Mouse (Mus musculus): ENCODE data around the gene Slc25a38. TPM values are rescaled to one million over a fixed set of nuclear protein-coding genes. Genes with fewer than 3 reads are reported as not detected.

Slc25a38 gene
- 10 to 100 TPM; 10.4 to 12.1 TPM for total RNA-seq (2021)
- long read RNA-seq, experiment 1, transcript Slc25a38-201 (7 exons, 1,791 nt) = major isoform, 9 of 11 reads
- long read RNA-seq, experiment 1, partial matches to known transcripts = 0 of 11 reads
- long read RNA-seq, experiment 1, other reads (novel, unspliced or antisense) = 2 of 11 reads
- long read RNA-seq, experiment 2, transcript Slc25a38-201 (7 exons, 1,791 nt) = major isoform, 9 of 10 reads
- long read RNA-seq, experiment 2, partial matches to known transcripts = 0 of 10 reads
- long read RNA-seq, experiment 2, other reads (novel, unspliced or antisense) = 1 of 10 reads

DNA sequence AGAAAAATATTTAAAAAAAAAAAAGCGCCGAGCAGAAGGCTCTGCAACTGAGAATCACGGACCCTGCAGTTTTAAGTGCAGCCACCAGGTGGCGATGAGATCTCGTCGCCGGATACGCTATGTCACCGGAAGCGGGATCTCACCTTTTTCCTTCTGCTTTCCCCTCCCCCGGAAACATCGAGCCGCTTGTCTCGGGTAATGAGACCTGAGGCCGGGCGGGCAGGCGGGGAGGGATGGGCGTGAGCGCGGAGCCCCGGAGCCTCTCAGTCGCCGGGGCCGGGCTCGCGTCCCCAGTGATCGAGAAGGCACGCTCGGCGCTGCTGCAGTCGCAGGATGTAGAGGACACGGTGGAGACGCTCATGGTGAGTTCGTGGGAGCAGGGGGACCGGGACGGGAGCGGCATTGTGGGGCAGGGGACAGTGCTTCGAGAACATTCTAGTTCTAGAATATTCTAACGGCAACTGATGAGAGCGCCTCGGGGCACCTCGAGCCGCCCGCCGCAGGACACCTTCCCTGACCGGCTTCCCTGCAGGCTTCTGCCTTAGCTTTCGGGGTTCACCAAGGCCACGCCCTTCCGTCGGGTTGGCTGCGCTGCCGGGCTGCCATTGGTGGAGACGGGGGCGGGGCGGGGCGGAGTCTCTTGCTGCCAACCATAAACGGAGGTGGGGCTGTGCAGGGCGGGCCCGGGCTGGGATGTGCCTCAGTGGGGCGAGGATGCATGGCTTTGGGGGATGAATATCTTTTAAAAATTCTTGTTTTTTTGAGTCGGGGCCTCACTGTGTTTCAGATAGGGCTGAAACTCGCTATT is at the start of gene Slc25a38:
TSS of gene Slc25a38 (plus strand) at position 164 of the 808 bp plus-strand sequence.
- intact Hi-C loops (cut with DNase I) = loop anchor here (1.0 kb wide), 1 partner anchor 17 kb away; the partner anchor contains the start of gene Rpsa
- Histone ChIP-seq H3K4me3 (peak within 1 kb of the TSS; percentile 77), H3K27ac (peak within 1 kb of the TSS; percentile 99)
- peak; percentile 98 for DNase-seq
- TF ChIP-seq CTCF (IDR thresholded peaks at IDR 0.05) = peak; percentile 86

DNA sequence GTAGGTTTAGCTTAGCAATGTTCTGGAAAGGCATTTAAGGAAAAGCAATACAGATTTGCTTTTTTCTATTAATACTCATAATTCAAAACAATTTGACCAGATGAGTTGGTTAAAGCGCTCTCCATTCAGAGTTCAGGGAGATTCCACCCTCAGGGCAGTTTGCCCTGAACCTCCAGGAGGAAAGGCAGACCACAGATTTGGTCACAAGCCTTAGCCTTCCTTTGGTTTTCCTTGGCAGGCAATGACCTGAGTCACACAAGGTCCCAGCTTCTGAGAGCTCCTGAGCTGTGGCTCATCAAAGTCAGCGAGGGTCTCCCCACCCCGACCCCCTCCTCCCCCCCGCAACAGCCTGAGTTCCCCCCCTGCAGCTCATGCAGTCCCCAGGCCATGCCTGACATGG is 45.9 kb upstream of the Slc25a38 start:
- no peak for TF ChIP-seq CTCF (IDR thresholded peaks at IDR 0.05)
- Histone ChIP-seq H3K4me3 (no peak overlapping the region), H3K27ac (no peak overlapping the region)
- intact Hi-C loops (cut with DNase I) = no loop called here
- DNase-seq = no peak

DNA sequence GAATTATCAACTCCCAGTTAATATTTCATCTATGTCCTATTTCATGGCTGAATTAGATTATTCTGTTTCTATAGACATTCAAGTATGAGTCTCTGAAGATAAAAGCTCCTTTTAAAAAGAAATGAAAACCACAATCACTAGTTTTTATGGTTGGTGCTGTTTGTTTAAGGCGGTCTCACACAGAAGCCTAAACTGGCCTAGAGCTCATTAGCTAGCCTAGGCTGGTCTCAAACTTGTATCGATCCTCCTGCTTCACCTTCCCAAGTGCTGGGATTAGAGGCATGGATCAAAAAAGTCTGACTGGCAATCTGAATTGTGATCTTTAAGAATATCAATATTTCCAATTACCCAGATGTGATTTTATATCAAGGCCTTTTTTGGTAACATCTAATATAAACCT is 42.6 kb upstream of the Slc25a38 start:
- no peak for DNase-seq
- intact Hi-C loops (cut with DNase I) = no loop called here
- H3K4me3 ChIP-seq = no peak overlapping the region
- TF ChIP-seq CTCF (IDR thresholded peaks at IDR 0.05) = no peak
- no peak overlapping the region for H3K27ac ChIP-seq

DNA sequence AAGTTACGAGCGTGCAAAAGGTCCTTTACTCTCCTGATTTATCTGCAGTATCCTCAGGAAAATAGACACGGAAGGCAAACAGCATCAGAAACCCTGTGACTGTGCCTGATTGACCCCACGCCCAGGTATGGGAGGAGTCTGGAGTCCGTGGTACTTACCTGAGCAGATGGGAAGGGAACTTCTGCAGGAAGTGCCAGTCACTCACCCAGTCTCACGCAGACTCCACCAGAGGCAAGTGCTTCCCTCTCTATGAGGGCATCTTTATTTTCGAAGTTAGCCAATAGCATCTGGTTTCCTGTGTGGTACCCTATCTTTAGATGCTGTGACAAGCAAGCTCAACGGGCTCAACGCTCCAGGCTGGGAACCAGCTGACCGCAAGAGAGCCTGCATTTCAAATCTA is 42.1 kb upstream of the Slc25a38 start:
- no peak for TF ChIP-seq CTCF (IDR thresholded peaks at IDR 0.05)

DNA sequence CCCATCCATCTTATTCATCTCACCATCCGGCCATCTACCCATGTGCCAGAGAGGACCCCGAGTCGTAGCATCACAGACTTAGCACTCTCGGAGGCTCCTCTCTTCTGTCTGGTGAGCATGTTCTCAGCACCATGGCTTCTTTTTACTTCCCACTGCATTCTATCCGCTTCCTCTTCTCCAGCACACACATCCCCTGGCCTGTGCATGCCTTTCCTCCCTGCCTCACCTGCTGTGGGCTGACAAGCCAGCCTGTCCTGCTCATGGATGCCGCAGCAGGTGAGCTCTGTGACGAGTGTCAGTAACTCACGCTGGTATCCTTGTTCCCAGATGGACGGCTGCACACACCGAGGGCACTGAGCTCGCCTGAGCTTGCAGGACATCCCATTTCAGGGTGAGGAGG is 40.4 kb upstream of the Slc25a38 start, which contains the start of gene Cx3cr1:
TSS of gene Cx3cr1 (minus strand) at position 101 of the 400 bp plus-strand sequence.
- no peak for TF ChIP-seq CTCF (IDR thresholded peaks at IDR 0.05)
- Histone ChIP-seq H3K4me3 (no peak within 1 kb of the TSS), H3K27ac (no peak within 1 kb of the TSS)
- intact Hi-C loops (cut with DNase I) = loop anchor here (10.0 kb wide), 1 partner anchor 135 kb away; the partner anchor contains the start of genes Gorasp1 and Ttc21a
- no peak for DNase-seq

More for the DNA sequence above, 42.1 kb upstream of the Slc25a38 start:
- Histone ChIP-seq H3K4me3 (no peak overlapping the region), H3K27ac (no peak overlapping the region)
- intact Hi-C loops (cut with DNase I) = no loop called here
- no peak for DNase-seq

DNA sequence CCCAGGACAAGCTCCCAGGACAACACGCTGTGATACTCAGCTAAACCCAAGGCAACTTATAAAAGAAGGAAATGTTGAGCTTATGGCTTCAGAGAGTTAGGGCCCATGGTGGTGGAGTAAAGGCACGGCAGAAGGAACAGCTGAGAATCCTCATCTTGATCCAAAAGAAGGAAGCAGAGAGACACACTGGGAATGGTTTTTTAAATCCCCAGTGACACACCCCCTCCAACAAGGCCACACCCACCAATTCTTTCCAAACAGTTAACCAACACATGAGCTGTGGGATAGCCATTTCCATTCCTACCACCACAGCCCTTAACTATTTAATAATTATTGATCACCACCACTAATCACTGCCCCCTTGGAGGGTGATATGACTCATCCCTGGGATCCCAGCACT is 38.9 kb upstream of the Slc25a38 start:
- Histone ChIP-seq H3K27ac (no peak overlapping the region), H3K4me3 (no peak overlapping the region)
- no peak for DNase-seq
- TF ChIP-seq CTCF (IDR thresholded peaks at IDR 0.05) = no peak
- intact Hi-C loops (cut with DNase I) = loop anchor here (10.0 kb wide), 1 partner anchor 136 kb away; the partner anchor contains the start of genes Gorasp1 and Ttc21a

DNA sequence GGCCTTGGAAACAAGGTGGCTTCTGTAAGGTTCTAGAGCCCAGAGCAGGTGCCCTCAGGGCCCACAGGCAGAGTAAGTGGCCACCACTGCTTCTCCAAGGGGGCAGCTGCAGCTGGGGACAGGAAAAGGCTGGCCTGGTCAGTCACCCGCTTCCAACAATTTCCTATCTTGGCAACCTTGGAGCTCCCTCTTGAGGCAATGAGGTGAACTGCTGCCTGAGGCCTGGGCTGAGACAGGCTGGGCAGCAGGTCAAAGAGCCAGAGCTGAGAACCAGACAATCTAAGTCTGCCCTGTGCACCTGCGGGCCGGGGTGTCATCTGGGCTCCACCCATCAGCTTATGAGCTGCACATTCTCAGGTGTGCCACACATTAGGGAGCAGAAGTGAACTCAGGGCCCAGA is 37.0 kb upstream of the Slc25a38 start:
- peak; percentile 86 for DNase-seq
- intact Hi-C loops (cut with DNase I) = loop anchor here (1.0 to 10.0 kb wide), 3 partner anchors 45 to 138 kb away; partner anchors contain the start of genes Gorasp1 and Ttc21a
- no peak; the same call in 1 of the 2 replicates for TF ChIP-seq CTCF (IDR thresholded peaks at IDR 0.05)

DNA sequence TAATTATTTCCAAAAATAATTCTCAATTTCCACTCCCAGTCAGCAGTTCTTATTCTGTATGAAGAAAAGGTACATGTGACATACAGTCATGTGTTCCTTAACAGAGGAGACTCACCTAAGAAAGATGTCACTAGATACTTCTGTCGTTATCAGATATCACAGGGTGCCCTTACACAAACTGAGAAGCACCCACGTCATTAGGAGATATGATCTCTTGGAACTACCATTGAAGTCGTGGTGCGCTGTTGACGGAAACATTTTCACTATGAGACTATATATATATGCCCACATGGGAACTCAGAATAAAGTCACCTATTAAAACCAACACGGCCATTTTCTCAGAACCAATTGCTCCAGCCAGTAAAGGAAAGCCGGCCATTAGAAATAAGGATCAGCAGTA is 35.7 kb upstream of the Slc25a38 start:
- intact Hi-C loops (cut with DNase I) = loop anchor here (10.0 kb wide), 1 partner anchor 140 kb away; the partner anchor contains the start of genes Gorasp1 and Ttc21a
- no peak for TF ChIP-seq CTCF (IDR thresholded peaks at IDR 0.05)
- DNase-seq = no peak
- Histone ChIP-seq H3K4me3 (no peak overlapping the region), H3K27ac (no peak overlapping the region)

More for the DNA sequence above, 37.0 kb upstream of the Slc25a38 start:
- H3K27ac ChIP-seq = no peak overlapping the region
- no peak overlapping the region for H3K4me3 ChIP-seq

DNA sequence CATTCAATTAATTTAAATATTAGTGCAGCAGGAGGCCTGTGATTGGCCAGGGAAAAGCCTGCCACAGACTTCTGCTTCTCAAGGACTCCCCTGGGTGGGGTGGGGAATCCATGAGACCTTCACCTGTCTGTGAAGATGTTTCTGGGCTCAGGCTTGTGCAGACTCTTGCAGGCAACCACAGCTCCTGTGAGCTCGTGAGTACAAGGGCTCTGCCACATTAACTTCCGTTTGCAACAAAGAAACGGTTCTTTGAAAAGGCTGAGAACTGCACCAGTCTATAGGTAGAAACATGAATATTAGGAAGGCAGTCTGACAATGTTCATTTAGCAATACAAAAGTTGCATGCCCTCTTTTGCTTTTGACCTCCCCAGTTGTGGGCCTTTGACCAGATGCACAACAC is 31.9 kb upstream of the Slc25a38 start:
- no peak overlapping the region for H3K4me3 ChIP-seq
- no peak overlapping the region for H3K27ac ChIP-seq
- intact Hi-C loops (cut with DNase I) = loop anchor here (10.0 kb wide), 1 partner anchor 143 kb away; the partner anchor contains the start of genes Gorasp1 and Ttc21a
- DNase-seq = no peak
- TF ChIP-seq CTCF (IDR thresholded peaks at IDR 0.05) = no peak

DNA sequence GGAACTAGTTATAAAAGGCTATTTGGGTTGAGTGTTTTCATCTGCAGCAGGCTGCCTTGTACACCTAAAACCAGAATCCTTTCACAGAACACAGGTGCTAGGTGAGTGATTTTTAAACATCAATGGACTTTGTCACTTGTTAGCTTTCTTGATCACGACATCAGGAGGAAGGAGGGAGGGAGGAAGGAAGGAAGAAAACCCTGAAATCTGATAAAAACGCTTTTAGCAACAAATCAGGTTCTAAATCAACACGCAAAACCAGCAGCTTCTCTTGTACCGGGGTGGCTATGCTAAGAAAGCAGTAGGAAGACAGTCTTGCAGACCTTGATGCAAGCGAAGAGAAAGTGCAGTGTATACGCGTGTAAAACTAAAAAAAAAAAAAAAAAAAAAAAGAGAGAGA is 30.3 kb upstream of the Slc25a38 start:
- Histone ChIP-seq H3K4me3 (no peak overlapping the region), H3K27ac (no peak overlapping the region)
- no peak for TF ChIP-seq CTCF (IDR thresholded peaks at IDR 0.05)
- DNase-seq = no peak
- intact Hi-C loops (cut with DNase I) = loop anchor here (10.0 kb wide), 1 partner anchor 145 kb away; the partner anchor contains the start of genes Gorasp1 and Ttc21a

DNA sequence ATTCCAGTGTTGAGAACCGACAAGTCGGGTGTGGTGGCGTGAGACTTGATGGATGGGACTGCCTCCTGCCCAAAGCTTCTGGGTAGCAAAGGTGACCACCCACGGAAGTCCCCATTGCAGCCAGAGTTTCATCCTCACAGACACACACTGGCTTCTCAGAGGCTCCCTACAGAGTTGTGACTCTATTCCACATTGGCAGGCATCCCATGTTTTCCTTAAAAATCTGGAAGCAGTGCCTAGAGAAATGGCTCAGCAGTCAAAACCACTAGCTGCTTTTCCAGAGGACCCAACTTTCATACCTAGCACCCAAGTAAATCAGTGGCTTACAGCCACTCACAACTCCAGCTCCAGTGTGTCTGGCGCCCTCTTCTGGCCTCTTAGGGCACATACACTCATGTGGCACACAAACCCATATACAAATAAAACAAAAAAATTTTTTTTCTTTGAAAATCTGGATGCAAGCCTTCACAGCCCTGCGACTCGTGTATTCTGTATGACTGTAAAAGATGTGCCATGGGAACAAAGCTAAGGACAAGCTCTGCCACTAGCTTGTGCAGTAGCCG is 29.5 kb upstream of the Slc25a38 start:
- TF ChIP-seq CTCF (IDR thresholded peaks at IDR 0.05) = peak; percentile 17; the same call in 1 of the 2 replicates
- H3K27ac ChIP-seq = no peak overlapping the region
- intact Hi-C loops (cut with DNase I) = no loop called here
- DNase-seq = no peak
- H3K4me3 ChIP-seq = no peak overlapping the region

DNA sequence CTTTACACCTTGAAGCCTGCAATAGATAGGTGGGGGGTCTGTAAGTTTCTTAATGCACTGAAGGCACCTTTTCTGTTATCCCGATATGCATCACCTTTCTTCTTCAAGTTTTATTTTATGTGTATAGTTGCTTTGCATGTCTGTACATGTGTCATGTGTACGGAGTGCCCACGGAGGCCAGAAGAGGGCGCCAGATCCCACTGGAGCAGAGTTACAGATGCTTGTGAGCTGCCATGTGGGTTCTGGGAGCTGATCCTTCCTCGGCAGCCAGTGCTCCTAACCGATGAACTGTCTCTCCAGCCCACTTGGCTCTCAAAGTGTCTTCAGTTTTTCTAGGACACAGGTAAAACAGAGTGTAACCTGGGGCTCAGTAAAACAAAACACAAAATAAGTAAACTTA is 28.9 kb upstream of the Slc25a38 start:
- Histone ChIP-seq H3K4me3 (no peak overlapping the region), H3K27ac (no peak overlapping the region)
- intact Hi-C loops (cut with DNase I) = no loop called here
- no peak for DNase-seq
- TF ChIP-seq CTCF (IDR thresholded peaks at IDR 0.05) = no peak; the same call in 1 of the 2 replicates

Measured in gastrocnemius, adult 2 months (tissue).